Mouse (Mus musculus) megakaryocyte, adult 5-6 weeks (primary cell): ENCODE data around the gene Aipl1. TPM values are rescaled to one million over a fixed set of nuclear protein-coding genes. Genes with fewer than 3 reads are reported as not detected.

Source experiments
- ATAC-seq: 2 replicates; pipeline ENCODE4 v1.8.0; 2016; ENCODE audit warnings: mild to moderate bottlenecking, inconsistent platforms; ENCODE audit not compliant: poor library complexity, severe bottlenecking
- total RNA-seq, 2 experiments: library from RNA; stranded (forward) in 1 of 2; stranded (reverse) in 1 of 2; fragments of 153-499, 151-499 nt in 1 of 2; fragments of 221-1000, 200-1000 nt in 1 of 2; gene quantifications; 2 replicates each; pipeline versions ENCODE4 v1.2.3 to v1.2.4; 2015 to 2017

Aipl1 gene
- total RNA-seq, 2 experiments from 2014 or later, result 0.29 to 0.77 TPM

GRCm38 (mm10) chr11:71984093-71984492, 53.2 kb downstream of the Aipl1 start:
- no peak for ATAC-seq

Other genes with a start within 250 kb of the Aipl1 start
- 34.0 and 34.1 TPM in 2 replicates for gene Pimreg, start 4.5 kb upstream of the Aipl1 start, total RNA-seq (2015)
- 16.3 and 17.2 TPM in 2 replicates for gene Pimreg, start 4.5 kb upstream of the Aipl1 start, total RNA-seq (2017)
- not detected in 2 replicates for gene Pitpnm3, start 98.3 kb upstream of the Aipl1 start, total RNA-seq (2015)
- gene Pitpnm3, start 98.3 kb upstream of the Aipl1 start, total RNA-seq (2017), result 0.07 TPM in 1 of 2 replicates, not detected in the other
- gene Gm43951, start 169.3 kb upstream of the Aipl1 start, total RNA-seq (2015), result not detected in 2 replicates
- 0.11 and 0.24 TPM in 2 replicates for gene Gm43951, start 169.3 kb upstream of the Aipl1 start, total RNA-seq (2017)
- 3.6 and 8.8 TPM in 2 replicates for gene 4933427D14Rik, start 169.9 kb upstream of the Aipl1 start, total RNA-seq (2015)
- gene 4933427D14Rik, start 169.9 kb upstream of the Aipl1 start, total RNA-seq (2017), result 5.6 and 9.4 TPM in 2 replicates
- gene Txndc17, start 170.0 kb upstream of the Aipl1 start, total RNA-seq (2015), result 137 and 150 TPM in 2 replicates
- 50.6 and 51.3 TPM in 2 replicates for gene Txndc17, start 170.0 kb upstream of the Aipl1 start, total RNA-seq (2017)
- 15.6 and 26.1 TPM in 2 replicates for gene Med31, start 178.1 kb upstream of the Aipl1 start, total RNA-seq (2015)
- 19.3 and 20.1 TPM in 2 replicates for gene Med31, start 178.1 kb upstream of the Aipl1 start, total RNA-seq (2017)
- gene Slc13a5, start 229.7 kb upstream of the Aipl1 start, total RNA-seq (2015), result not detected in 2 replicates
- gene Slc13a5, start 229.7 kb upstream of the Aipl1 start, total RNA-seq (2017), result not detected in 2 replicates